Mouse (Mus musculus): ENCODE measurements around the gene Dlx6. TPM values are rescaled to one million over a fixed set of nuclear protein-coding genes. Genes with fewer than 3 reads are reported as not detected.
A peak's percentile ranks its signal among the peaks of the same experiment; 100 is the strongest.

Dlx6 gene
- total RNA-seq, 4 experiments from 2014 or later, result not detected

DNA sequence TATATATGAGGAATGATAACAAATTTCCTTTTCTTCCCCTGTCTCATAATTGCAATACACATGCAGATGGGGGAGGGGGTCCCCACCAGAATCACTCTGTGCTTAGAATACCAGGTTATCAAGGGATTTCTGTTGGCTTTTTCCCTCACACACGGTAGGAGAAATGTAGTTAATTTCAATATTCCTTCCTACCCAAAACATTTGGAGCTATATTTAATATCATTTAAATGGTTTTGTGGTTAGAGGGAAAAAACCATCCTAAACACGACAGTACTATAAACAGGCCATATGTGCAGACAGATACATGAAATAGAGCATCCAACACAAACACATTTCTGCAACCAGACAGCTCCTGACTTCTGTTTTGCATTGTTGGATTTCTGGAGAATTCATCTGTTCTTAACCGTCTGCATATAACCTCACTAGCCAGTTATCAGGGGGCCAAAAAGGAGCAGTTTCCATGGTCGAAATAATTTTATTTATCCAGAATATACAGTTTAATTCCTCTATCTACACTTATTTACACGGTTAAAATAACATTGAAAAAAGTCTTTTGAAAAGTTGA lies 14.3 kb downstream of the Dlx6 start:
- DNase-seq (ENCODE audit: low spot score in 2 of 2), result no peak

GRCm38 (mm10) chr6:6877981-6878840 lies 15.1 kb downstream of the Dlx6 start:
- no peak for DNase-seq (ENCODE audit: low spot score in 2 of 2)

DNA sequence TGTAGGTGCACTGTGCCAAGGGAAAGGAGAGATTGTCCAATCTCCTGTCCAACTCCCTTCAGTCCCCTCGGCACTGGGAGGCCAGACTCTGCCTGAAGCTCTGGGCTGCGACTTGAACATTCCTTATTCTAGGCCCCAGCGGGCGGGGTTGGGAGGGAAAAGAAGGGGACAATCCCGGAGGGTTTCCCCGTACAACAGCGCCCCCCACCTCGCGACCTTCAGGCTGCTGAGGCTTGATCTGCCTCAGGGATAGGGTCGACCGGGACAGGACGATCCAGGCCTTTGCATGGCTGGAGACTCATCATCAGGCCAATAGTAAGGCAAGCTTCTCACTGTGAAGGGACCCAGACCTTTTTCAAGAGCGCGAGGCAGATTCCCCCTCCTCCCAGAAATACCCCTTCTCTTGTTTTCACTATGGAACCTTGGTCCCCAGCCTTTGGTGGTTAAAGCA lies 15.7 kb downstream of the Dlx6 start:
- no peak for DNase-seq (ENCODE audit: low spot score in 2 of 2)

DNA sequence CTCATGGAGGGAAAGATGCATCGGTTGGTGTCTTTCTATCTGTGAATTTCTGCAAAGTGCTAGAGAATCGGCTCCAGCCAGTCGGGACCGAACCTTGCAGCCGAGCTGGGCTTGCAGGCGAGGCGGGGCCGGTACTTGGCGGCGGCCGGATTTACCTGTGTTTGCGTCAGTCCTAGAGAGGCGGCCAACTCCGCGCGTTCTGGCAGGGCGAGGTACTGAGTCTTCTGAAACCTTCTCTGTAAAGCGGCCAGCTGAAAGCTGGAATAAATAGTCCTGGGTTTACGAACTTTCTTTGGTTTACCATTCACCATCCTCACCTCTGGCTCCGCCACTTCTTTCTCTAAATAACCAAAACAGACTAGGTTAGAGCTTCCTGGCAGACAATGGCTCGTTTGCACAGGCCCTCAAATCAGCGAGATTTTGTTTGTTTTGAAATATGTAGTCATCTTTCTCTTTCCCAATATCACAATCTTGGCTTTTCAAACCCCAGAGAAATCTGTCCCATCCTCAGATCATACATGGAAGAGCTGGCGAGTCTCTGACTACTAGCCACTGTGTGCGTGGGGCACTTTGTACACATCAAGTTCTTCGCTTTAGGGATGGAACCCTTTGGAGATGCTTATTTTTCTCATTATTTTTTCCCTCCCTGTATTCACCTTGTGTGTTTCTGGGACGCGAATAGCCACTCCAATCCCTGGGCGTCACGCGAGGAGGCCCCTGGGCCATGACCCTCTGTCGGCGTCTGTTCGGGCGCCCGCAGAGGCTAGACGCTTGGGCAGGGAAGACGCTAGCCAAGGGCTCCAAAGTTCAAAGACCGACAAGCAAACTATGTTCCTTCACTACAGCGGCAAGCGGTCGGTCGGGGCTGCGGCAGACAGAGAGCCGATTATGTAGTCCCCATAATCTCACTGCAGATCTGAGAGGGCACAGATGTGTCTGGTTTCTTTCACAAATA lies 16.5 kb downstream of the Dlx6 start:
- no peak for DNase-seq (ENCODE audit: low spot score in 2 of 2)

DNA sequence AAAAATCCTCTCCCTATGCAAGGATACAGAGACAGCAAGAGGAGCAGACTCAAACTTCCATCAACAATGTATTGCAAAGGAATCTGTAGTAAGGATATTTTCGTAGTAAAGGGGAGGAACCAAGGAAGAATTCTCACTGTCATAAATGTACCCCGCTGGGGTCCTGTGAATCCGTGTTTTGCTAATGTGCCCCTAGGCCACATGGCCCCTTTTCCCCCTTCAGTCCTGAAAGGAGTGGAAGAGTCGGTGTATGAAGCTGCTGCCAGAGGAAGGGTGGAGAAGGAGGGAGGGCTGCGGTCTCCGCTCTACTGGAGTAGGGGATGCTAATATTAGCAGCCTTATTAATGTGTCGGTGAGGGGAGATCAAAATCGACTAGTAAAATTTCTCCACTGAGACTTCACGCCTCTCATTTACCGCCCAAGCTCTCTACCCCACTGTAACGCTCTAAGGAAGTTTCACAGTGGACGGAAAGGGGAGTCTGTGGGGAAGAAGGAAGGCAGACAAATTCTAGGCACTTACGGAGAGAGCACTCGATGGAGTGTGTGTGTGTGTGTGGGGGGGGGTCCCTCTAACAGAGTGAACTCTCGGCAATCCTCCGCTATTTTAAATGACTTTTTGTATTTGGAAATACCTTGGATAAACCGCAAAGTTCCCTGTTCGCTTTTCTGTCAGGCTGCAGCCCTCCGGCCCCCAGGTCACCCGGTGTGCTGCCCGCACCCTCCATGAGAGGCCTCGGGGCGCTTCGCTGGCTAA lies 17.4 kb downstream of the Dlx6 start:
- DNase-seq (ENCODE audit: low spot score in 2 of 2), result no peak

GRCm38 (mm10) chr6:6881115-6881637 lies 18.0 kb downstream of the Dlx6 start:
- no peak for DNase-seq (ENCODE audit: low spot score in 2 of 2)

GRCm38 (mm10) chr6:6881638-6882190 lies 18.6 kb downstream of the Dlx6 start, which contains the start of gene Dlx5:
Dlx5 (minus strand) TSS chr6:6882085.
- DNase-seq (ENCODE audit: low spot score in 2 of 2), result no peak

GRCm38 (mm10) chr6:6882266-6882797 lies 19.2 kb downstream of the Dlx6 start:
- DNase-seq (ENCODE audit: low spot score in 2 of 2), result no peak

DNA sequence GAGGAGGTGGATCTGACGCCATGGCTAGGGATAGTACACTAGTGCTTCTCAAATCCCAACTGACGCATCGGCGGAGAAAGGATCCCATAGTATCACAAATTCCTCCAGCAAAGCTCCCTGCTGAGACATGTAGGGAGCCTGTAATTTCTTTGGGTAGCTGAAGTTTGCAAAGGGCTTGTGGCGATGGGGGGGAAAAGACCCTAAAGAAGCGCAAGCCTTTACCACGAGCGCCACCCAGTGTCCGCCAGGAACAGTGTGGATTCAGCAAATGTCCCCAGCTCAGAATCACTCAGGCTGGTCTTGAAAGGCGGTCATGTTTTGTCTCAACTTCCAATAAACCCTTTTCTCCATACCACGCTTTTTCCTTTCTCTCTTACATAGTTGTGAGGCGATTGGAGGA lies 21.8 kb downstream of the Dlx6 start:
- DNase-seq (ENCODE audit: low spot score in 2 of 2), result no peak

DNA sequence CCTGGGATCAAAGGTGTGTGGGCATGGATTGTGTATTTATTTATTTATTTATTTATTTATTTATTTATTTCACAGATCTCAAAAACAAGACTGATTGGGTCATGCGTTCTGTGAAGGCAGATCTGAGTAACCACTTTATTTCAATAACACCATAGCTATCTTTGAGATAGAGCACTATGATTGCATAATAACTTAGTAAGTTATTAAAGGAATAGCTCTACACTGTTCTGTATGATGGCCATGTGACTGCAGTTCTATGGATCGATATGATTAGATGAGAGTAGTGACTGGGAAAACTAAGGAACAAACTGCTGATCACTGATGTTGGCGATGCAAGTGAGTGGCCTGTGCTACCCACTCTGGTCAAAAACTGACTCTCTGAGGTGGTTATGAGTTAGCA lies 23.1 kb downstream of the Dlx6 start:
- no peak for DNase-seq (ENCODE audit: low spot score in 2 of 2)

DNA sequence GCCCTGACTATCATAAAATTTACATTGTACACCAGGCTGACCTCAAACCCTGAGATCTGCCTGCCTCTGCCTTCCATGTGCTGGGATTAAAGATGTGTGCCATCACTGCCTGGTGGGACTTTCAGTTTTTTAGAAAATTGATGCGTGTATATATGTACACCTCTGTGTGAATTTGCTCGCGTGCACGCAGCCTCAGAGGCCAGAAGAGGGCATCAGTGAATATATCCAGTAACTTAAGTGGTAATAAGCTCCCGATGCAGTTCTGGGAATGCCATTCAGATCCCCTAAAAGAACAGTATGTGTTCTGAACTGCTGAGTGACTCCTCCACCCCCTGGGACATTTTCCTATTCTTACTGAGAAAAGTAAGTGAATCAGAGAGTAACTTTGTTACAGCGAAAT lies 26.9 kb downstream of the Dlx6 start:
- no peak for DNase-seq (ENCODE audit: low spot score in 2 of 2)

- peak; percentile 52 to 54 for DNase-seq (ENCODE audit: low spot score in 2 of 2)
Measured at GRCm38 (mm10) chr6:6909586-6909985, 46.5 kb downstream of the Dlx6 start.

GRCm38 (mm10) chr6:6914304-6914703 lies 51.2 kb downstream of the Dlx6 start:
- DNase-seq (ENCODE audit: low spot score in 2 of 2), result no peak

- DNase-seq (ENCODE audit: low spot score in 2 of 2), result no peak
Measured at GRCm38 (mm10) chr6:6914849-6915525, 51.9 kb downstream of the Dlx6 start.

- DNase-seq (ENCODE audit: low spot score in 2 of 2), result no peak
Measured at GRCm38 (mm10) chr6:6915526-6915915, 52.4 kb downstream of the Dlx6 start.

GRCm38 (mm10) chr6:6917334-6917733 lies 54.2 kb downstream of the Dlx6 start:
- DNase-seq (ENCODE audit: low spot score in 2 of 2), result no peak
